Mouse (Mus musculus) ES-Bruce4 (cell line): ENCODE results near the gene Spata13.

Source experiments
- CTCF ChIP-seq: IDR thresholded peaks from one replicate; pipeline ENCODE4 v1.8.1; 2011; ENCODE audit warnings: low read depth, low read length
- EP300 ChIP-seq: IDR thresholded peaks from 2 replicates; pipeline ENCODE4 v1.6.1; 2011; ENCODE audit warnings: low read depth, low read length; ENCODE audit not compliant: insufficient read depth
- POLR2A ChIP-seq: IDR thresholded peaks from one replicate; pipeline ENCODE4 v1.8.1; 2011; ENCODE audit warnings: low read length; ENCODE audit not compliant: insufficient read depth

DNA sequence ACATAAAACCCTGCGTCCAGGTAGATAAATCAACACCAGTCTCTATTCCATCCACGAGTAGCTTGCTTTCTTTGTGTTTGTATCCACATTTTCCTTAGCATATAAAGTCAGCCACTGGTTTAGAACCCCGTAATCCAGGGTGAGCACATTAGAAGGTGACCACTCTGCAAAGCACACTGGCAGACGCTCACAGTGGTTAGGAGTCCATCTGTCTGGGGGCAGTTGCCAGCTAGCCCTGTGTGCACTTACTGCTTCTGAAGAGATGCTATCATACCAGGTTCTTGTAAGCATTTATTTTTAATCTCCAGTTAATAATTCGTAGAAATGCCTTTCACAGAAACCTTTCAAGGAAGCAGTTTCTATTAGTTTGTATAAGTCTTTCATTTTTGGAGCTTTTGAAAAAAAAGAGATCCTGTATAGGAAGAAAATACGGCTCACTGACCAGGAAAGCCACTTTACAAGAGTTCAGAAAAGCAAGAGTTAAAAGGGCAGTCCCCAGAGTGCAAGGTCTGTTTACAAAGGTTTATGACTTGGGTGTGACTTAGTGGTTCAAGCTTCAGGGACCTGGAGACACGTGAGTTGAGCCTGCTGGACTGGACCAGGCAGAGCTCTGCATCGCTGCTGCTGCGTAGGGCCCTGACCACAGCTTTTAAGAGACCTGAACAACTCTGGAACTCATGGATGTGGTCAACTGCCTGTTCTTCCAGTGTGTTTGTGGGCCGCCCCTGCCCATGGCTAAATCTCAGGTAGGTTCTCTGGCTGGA, 68.8 kb downstream of the Spata13 start:
- TF ChIP-seq POLR2A (no peak), CTCF (no peak), EP300 (no peak)
